Mouse (Mus musculus): ENCODE measurements around the gene Sarnp.

DNA sequence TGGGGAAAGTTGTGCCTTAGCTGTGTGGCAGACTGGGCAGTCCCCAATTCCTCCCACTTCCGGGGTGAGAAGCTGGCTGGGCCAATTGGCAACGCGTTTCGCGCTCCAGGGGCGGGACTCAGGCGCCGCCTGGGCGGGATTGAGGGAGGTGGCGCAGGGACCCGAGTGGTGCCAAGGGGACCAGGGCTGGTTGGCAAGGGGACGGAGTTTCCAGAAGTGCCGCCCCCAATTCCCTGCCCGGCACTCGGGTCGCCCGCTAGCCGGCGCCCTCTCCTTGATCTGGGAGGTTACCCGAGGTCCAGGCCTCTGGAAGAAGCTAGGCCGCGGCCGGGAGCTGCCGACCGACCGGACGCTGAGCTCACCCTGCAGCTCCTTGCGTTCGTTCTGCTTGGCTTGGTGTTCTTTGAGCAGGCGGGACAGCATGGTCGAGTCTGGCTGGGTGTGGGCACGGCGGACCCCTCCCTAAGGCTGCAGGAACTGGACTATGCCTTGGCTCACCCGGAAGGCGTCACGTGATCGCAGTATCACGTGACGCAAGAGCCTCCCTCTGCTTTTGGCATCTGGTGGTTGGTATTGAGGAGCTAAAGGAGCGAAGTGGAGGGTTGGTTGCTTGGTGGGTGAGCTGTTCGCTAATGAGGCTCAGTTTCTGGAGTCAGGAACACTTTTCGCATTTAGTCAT is 106.0 kb downstream of the Sarnp start:
- TF ChIP-seq CTCF (IDR thresholded peaks at IDR 0.05; ENCODE audit: borderline replicate concordance, control insufficient read depth, extremely low read depth, insufficient read depth, low read length, poor library complexity) (0 out of 2 replicates have a peak, but pooled peaks have one; percentile 16), POLR2A (IDR thresholded peaks at IDR 0.05; ENCODE audit: control insufficient read depth, extremely low read depth, insufficient read depth, low read length, poor library complexity) (peak; percentile 43; the same call in 1 of the 2 replicates)
